Mouse (Mus musculus): ENCODE data around the gene Rere. TPM values are rescaled to one million over a fixed set of nuclear protein-coding genes. Genes with fewer than 3 reads are reported as not detected.
A peak's percentile ranks its signal among the peaks of the same experiment; 100 is the strongest.
"Not testable (repeated sequence)": the region's sequence is repeated elsewhere in the genome, so short reads cannot be mapped to it uniquely, and the experiment has no call there.

Gene Rere
- total RNA-seq, 2 experiments from 2014 or later, result 22.7 to 78.8 TPM

DNA sequence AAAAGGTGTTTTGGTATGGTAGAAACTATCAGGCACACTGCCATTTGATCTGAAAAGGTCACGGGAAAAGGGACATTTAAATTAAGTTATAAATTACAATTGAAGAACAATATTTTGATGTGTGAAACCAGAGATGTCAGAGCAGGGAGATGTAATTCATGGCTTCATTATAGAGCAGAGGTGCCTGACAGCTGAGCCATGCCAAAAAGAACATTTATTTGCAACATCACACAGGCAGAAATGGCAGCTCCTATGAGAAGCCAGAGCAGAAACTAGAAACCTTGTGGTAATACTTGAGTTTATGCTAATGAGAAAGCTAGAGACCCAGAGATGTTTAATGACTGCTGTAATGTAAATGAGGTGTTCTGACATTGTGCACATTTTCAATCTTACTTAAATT is 244.8 kb downstream of the Rere start:
- no peak for ATAC-seq (replicated peaks; ENCODE audit: poor library complexity, severe bottlenecking)

DNA sequence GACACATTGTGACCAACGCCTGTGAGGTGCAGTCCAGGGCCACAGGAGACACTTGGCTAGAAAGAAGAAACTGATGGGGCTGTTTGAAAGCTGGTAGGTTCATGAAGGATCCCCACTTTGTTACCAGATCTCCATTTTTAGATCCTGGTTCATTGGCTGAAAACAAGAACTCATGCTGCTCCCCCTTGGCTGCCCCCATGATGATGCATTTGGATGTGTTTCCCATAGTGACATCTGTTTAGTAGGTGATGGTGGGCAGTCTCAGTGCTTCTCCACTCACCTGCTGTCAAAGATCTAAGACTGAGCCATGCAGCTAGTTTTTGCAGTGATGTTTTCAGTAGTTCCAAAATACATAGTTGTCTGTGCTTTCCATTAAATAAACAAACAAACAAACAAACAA is 247.0 kb downstream of the Rere start:
- no peak for ATAC-seq (replicated peaks; ENCODE audit: poor library complexity, severe bottlenecking)

DNA sequence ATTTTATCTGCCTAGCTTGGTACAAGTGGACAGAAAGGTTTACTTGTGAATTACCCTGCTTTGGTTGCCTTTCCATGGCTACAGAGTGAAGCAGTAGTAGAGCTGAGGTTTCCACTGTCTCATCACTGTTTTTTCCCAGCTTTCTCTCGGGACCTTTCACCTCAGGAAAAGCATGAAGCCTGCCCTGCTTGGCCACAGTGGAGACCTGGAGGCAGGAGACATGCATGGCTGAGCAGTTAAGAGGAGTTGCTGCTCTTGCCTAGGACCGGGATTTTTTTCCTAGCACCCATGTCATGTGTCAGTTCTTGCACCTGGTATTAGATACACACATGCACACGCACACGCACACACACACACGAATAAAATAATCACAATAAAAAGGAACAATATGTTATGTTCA is 247.4 kb downstream of the Rere start:
- no peak for ATAC-seq (replicated peaks; ENCODE audit: poor library complexity, severe bottlenecking)

DNA sequence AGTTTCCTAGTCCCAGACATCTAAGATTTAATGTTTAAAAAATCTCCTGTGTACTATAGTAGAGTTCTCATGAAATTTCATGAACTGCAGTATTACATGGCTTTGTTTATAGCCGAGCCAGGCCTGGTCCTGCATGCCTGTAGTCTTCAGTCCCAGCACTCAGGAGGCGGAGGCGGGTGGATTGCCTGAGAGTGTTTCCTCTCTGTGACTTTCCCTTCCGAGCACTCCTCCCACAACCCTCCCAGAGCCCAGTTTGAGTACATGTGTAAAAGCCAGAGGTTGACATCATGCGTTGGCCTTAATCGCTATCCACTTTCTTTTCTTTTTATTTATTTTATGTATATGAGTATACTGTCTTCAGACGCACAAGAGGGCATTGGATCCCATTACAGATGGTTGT is 250.4 kb downstream of the Rere start:
- ATAC-seq (replicated peaks; ENCODE audit: poor library complexity, severe bottlenecking), result no peak

DNA sequence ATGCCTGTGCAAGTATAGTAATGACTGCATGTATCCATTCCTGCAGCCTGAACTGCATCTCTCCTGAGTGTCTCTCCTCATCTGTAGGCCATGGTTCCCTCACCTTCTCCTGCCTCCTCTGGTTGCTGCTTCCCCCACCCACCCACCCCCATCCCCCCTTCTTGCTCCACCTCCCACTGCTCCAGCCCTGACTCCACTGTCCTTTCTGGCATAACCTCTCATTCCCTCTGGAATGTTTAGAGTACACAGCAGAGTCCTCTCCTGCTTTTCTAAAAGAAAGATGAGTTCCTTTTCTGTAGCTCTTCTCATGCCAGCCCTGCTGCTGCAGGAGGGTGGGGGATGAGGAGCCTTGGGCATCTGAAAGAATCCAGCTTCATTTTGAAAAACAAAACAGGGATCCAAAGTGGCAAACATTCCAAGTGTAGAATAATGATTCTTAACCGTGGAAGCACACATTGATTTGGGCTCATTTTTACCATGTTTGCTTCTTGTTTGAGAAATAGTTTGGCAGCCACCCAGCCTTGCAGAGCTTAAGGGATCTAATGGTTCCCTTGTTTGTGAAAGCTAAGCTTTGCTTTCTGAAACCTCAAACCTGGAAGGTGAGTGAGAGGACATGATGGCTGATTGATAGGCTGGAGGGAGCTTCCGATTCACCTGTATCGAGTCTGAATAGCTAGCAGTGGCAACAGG is 255.5 kb downstream of the Rere start:
- no peak for ATAC-seq (replicated peaks; ENCODE audit: poor library complexity, severe bottlenecking)

DNA sequence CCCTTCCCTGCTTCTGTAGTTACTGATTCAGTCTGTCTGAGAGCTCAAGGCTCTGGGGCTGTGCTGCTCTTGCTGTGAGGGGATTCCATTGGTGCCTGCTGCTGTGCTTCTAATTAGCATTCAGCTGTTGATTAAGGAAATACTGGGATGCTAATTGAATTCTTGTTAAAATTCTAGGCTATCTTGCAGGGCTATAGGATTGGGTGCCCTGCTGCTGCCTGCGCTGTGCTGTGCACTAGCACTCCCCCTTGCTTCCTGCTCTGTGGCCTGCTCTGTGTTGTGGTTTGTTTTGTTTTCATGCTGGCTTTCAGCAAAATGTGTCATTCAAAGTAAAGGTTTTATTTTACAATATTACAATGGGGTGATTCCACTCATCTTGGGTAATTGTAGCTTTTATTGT is 258.4 kb downstream of the Rere start:
- ATAC-seq (replicated peaks; ENCODE audit: poor library complexity, severe bottlenecking), result peak; percentile 71

DNA sequence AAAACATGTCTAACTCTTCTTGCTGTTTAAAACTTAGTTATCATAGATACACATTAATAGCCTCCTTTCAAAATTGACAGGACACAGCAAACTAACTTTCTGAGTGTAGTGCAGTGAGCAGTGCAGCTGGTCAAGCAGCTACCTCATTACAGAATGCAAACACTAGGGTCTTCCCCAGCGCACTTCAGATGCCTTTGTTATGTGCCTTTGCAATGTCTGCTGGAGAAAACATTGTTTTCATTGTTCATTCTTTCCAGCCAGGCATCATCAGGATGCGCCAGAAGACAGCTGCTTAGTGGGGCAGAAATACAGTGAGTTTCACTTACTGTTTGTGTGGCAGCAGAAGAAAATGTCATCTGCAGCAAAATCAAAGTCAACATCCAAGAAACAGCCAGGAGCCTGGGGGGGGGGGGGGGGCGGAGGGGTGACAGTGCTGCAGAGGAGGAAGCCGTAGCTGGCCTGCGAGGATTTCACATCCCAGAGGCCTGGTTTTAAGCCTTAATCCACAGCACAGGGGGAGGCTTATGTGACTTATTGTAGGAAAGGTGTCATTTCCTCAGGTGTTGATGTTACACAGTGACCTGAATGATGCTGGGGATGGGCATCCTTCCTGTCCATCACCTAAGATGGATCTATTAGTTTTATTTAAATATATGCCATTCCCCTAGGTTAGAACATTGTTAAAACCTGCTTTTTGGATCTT is 259.1 kb downstream of the Rere start:
- no peak for ATAC-seq (replicated peaks; ENCODE audit: poor library complexity, severe bottlenecking)

DNA sequence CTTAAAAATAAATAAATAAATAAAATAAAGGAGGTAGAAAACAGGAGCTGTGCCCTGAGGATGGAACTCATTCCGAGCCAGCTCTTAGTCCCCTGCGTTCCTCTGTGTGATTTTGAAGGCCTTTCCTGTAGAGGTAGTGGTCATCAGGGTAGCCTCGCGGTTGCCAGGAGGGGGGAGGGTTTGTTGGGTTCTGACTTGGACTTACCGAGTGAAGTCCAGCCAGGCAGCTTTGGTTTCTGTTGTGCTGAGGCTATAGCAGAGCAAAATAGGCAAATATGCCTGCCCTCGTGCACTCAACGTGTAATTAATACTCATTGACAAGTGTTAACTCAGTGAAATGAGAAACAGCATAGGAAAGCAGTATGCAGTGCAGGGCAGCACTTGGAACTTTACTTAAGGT is 262.8 kb downstream of the Rere start:
- ATAC-seq (replicated peaks; ENCODE audit: poor library complexity, severe bottlenecking), result no peak

DNA sequence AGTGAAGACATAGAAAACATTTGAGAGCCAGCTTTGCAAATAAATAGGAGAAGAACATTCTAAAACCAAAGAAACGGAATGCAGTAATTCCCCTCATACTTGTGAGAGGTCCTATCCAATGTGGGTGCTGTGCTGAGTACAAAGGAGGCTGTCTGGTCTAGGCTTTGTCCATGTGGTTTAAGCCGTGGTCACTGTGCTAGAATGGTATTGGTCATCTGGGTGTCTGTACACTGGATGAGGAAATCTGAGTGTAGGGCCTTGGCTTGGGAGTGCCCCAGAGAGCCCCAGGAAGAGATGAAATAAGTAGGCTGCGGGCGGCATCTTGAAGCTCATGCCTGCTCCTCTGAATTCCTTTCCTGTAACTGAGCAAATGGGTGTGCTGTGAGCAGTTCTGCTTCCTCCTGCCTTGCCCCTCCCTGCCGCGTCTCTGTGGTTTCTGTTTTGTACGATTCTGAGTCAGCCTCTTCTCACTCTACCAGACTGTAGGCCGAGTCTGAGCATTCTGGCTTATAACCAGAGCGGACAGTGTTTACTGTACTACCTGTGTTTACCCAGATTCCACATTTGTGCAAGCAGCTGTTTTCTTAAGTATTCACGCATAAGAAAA is 263.3 kb downstream of the Rere start:
- ATAC-seq (replicated peaks; ENCODE audit: poor library complexity, severe bottlenecking), result peak; percentile 90

DNA sequence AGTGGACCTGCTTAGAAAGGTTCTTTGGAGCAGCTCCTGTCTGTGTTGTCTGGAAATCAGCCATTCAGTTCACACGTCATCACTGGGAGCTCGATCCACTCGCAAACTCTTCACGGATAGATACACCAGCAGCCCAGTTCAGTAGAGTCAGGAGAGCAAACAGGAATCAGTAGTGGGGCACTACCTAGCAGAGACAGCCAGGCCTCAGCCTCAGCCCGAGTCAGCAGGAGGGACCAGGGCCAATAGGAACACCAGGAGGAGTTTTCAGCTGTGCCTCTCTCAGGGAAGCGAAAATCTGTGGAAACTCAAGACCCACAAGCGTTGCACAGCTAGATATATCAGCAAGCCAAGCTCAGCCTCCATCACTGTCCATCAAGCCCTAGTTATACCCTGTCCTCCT is 264.3 kb downstream of the Rere start:
- no peak for ATAC-seq (replicated peaks; ENCODE audit: poor library complexity, severe bottlenecking)

DNA sequence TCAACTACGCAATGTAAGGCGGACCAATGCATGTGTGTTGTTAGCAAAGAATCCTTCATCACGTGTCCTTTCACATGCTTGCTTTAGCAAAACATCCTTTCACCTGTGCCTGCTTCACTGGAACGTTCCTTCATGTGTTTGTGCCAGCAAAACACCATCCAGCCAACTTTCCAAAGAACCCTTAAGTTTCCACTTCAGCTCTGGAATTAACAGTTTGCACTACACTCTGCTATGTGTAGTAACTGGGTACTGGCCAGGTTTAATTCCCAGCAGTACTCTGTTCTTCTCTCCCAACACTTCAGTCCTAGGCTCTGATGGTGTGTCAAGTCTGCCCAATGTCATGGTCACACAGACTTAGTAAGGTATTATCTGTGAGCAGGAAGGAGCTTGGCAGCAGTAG is 264.9 kb downstream of the Rere start:
- ATAC-seq (replicated peaks; ENCODE audit: poor library complexity, severe bottlenecking), result not testable (repeated sequence)

DNA sequence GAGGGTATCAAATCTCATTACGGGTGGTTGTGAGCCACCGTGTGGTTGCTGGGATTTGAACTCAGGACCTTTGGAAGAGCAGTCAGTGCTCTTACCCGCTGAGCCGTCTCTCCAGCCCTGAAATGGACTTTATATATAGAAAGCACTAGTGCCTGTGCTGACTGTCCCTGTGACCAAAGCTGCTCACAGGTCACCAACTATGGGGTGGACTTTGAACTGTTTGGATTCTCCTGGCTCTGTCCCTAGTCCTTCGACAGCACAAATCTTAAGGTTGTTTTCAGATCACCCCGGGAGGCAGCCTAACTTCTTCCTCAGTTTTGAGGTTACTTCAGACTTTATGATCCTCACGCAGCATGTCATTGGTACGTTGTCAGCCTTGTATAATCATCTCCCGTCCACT is 267.9 kb downstream of the Rere start:
- no peak for ATAC-seq (replicated peaks; ENCODE audit: poor library complexity, severe bottlenecking)

DNA sequence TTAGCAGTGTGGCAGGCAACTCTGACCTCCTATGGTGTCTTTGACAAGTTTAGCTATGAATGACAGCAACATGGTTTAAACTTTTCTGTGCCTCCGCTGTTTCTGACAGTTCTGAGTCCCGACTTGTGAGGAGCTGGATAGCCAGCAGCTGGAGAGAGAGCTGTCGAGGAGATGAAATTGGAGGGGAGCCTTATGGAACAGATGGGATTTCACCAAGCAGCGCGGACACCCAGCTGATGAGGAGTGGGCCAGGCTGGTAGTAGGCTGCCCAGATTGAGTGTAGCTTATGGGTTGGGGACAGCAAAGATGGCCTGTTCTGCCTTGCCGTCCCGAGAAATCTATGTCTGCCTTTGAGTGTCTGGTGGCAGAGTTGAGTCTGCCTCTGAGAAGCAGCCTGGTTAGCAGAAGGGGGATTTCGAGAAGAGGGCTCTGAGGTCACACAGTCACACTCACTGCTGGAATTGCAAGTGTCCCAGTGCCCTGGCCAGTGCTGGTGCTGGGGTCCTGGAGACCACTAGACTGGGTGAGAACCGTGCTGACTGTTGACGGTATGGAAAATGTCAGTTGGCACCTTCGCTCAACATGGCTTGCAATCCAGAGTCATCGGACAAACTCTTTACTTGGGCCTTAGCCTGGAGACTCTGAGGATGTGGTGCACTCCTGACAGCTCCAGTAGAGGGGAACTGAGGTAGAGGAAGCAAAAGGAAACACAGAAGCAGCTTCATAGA is 268.7 kb downstream of the Rere start:
- ATAC-seq (replicated peaks; ENCODE audit: poor library complexity, severe bottlenecking), result 0 out of 2 replicates have a peak, but pooled peaks have one; percentile 5

DNA sequence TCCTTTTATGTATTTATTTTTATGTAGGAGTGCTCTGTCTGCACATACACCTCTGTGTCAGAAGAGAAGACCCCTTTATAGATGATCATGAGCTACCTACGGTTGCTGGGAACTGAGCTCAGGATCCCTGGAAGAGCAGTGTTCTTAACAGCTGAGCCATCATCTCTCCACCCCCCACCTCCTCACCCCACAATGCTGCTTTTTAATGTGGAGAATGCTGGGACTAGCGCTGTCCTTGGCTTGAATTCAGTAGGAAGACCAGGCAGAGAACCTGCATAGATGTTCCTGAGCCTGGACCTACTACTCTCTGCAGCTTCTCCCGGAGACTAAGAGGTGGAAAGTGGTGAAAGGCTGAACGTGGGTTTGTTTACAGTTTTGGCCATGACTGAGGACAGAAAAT is 269.9 kb downstream of the Rere start:
- no peak for ATAC-seq (replicated peaks; ENCODE audit: poor library complexity, severe bottlenecking)

DNA sequence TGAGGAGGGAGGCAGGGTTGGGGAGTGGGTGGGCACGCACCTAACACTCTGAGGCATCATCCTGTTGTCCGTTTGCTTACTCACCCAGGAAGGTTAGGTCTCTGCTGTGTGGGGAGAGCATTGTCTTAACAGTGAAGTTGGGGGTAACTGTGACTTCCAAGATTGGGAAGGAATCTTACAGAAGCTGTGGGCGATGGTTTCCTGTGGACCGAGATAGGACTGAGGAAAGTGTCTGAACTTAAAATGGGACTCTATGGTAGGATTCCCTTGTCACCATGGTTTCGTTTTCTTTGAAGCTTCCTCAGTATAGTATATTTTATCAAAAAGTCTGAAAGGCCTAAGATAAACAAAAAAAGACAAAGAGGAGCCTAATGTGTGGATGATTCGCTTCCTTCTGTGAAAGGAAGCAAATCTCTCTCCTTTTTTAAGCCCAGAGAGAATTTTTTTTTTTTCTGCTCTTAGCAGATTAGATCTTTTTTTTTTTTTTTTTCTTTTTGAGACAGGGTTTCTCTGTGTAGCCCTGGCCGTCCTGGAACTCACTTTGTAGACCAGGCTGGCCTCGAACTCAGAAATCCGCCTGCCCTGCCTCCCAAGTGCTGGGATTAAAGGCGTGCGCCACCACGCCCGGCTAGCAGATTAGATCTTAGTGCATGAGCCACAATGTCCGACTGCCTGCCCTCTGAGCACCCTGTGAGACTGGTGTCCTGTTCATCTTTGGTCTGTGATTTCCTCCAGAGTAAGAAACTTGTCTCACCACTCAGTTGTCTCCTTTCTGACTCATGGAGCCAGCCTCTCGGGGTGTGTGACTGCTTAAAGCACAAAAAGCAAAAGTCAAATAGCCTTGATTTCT is 271.5 kb downstream of the Rere start:
- no peak for ATAC-seq (replicated peaks; ENCODE audit: poor library complexity, severe bottlenecking)

DNA sequence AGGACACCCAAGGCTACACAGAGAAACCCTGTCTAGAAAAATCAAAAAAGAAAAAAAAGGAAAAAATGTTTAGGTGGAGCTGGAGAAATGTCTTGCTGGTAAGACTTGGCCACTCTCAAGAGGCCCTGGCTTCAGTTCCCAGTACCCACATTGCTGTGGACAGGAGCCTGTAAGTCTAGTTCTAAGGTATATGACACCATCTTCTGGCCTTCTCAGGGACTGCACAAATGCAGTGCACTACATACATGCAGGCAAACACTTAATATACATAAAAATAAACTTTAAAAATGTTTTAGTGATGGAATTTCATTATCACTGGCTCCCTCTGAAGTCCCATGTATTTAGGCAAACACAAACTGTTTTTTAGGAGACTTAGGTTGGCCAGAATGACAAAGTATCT is 274.3 kb downstream of the Rere start:
- no peak for ATAC-seq (replicated peaks; ENCODE audit: poor library complexity, severe bottlenecking)

DNA sequence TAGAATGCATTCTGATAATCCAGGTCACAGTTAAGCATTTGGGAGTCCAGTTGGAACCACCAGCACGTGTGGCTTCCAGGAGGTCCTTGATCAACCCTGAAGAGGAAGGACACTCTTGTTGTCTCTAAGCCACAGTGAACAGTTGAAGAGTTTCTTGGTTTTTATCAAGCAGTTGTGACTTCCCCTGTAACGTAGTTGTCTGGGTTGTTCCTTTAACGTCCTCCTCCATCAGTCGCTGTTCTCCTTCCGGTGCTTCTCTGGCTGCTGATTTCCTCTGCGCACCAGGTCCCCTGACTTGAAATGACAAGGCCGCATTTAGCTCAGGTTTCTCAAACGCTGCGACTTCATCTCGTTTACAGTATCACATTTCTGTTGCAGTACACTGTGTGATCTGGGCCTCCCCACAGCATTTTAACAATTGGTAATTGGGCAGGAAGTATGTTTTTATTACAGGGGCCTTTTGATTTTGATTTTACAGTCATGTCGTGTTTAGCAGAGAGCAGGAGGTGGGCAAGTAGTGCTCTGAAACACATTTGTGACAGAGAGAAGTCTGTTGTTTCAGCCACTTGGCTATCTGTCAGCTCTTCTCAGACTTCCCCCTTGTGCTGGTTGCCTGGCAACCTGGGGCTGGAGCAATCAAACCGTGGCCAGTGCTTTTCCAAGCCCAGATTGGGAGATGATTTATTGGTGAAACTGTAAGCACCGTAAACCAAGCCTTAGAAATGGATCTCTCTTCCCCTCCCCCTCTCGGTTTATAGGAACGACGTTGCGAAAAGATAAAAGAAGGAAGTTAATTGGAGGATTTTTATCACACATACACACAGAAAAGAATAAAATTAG is 275.2 kb downstream of the Rere start:
- ATAC-seq (replicated peaks; ENCODE audit: poor library complexity, severe bottlenecking), result peak; percentile 86

DNA sequence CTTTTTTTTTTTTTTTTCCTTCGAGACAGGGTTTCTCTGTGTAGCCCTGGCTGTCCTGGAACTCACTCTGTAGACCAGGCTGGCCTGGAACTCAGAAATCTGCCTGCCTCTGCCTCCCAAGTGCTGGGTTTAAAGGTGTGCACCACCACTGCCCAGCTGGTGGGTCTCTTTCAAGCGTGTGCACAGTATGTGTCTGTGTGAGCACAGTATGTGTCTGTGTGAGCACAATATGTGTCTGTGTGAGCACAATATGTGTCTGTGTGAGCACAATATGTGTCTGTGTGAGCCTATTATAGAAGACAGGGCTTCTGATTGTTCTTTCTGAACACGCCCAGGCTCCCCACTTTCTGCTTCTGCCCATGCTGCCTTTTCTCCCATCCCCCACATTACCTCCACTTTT is 275.8 kb downstream of the Rere start:
- ATAC-seq (replicated peaks; ENCODE audit: poor library complexity, severe bottlenecking), result not testable (repeated sequence)

DNA sequence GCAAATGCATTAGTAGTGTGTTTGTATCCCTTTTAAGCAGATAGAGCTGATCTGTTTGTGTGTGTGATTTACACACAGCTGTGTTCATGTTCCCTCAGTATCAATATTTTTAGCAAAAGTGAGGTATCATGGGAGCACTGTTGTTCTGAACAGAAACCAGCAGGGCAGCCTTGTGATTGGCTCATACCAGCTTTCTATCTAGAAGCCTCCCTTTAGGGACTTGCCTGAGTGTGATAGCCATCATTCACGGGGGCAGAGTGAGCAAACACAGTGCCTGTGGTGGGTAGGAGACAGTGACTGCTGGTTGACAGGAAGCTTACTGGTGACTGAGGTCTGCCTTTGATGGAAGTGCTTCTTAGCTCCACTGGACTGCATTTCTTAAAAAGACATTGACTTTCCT is 276.5 kb downstream of the Rere start:
- ATAC-seq (replicated peaks; ENCODE audit: poor library complexity, severe bottlenecking), result peak; percentile 31
